Mouse (Mus musculus): ENCODE measurements around the gene Tmc3. TPM values are rescaled to one million over a fixed set of nuclear protein-coding genes. Genes with fewer than 3 reads are reported as not detected.

Gene Tmc3
- polyA plus RNA-seq, 1 experiment from 2014 or later = 0.16 TPM

DNA sequence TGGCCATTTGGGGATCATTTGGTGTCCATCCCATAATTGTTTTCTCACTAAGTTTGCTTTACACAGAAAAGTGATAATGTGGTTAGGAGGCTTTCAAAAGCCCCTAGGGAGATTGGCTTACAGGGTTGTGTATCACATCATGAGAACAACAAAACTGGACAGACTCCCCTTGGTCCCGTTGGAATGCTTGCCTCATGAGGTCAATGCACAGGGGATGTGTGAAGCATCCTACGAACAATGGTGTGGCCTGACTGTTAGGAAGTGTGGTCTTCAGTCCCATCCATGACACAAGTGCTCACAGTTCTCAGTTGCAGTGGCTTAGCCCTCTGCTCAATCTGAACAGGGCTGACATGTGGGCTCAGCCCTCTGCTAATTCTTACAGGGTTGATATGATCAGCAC, 12.3 kb upstream of the Tmc3 start:
- Histone ChIP-seq H3K9ac (ENCODE audit: low read depth, low read length) (no peak overlapping the region), H3K36me3 (ENCODE audit: control insufficient read depth, insufficient read depth, low read length) (no peaks in the 10 kb centered on the region), H3K4me3 (ENCODE audit: low read depth, low read length) (no peak overlapping the region), H3K27ac (ENCODE audit: low read length) (no peak overlapping the region), H3K27me3 (ENCODE audit: control insufficient read depth, insufficient read depth, low read depth, low read length) (no peaks in the 10 kb centered on the region), H3K4me1 (ENCODE audit: control insufficient read depth, insufficient read depth, low read length) (no peaks in the 10 kb centered on the region), H3K4me2 (ENCODE audit: low read length) (no peak overlapping the region), H3K9me3 (replicated peaks; ENCODE audit: control insufficient read depth, low read length, poor library complexity, severe bottlenecking) (no peaks in the 10 kb centered on the region)
- WGBS = 81% methylated on average over 2 of the region's 2 CpGs
- no peak for ATAC-seq

DNA sequence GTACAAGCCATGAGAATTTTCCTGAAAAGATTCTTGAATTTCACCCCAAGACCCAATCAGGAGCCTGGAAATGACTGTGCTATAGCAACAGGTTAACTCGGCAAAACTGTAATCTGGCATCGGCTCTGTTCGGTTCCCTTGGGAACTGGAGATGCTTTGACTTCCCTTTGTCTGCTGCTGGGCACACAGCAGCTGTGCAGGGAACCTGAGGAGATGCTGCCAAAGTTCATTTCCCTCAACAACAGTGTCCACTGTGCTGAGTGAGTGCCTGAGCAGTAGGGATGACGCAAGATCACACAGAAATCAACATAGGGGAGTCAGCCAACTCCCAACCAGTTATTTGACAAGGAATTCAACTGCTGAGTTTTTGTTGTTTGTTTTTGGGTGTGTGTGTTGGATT, 3.8 kb upstream of the Tmc3 start:
- Histone ChIP-seq H3K27ac (ENCODE audit: low read length) (no peak overlapping the region), H3K36me3 (ENCODE audit: control insufficient read depth, insufficient read depth, low read length) (no peaks in the 10 kb centered on the region), H3K27me3 (ENCODE audit: control insufficient read depth, insufficient read depth, low read depth, low read length) (no peaks in the 10 kb centered on the region), H3K9me3 (replicated peaks; ENCODE audit: control insufficient read depth, low read length, poor library complexity, severe bottlenecking) (no peaks in the 10 kb centered on the region), H3K4me2 (ENCODE audit: low read length) (no peak overlapping the region), H3K4me1 (ENCODE audit: control insufficient read depth, insufficient read depth, low read length) (0 out of 2 replicates have a peak, but pooled peaks cover 5% of the 10 kb centered on the region), H3K4me3 (ENCODE audit: low read depth, low read length) (no peak overlapping the region), H3K9ac (ENCODE audit: low read depth, low read length) (no peak overlapping the region)
- WGBS = 31% methylated on average over 4 of the region's 4 CpGs
- peak; percentile 77 for ATAC-seq

DNA sequence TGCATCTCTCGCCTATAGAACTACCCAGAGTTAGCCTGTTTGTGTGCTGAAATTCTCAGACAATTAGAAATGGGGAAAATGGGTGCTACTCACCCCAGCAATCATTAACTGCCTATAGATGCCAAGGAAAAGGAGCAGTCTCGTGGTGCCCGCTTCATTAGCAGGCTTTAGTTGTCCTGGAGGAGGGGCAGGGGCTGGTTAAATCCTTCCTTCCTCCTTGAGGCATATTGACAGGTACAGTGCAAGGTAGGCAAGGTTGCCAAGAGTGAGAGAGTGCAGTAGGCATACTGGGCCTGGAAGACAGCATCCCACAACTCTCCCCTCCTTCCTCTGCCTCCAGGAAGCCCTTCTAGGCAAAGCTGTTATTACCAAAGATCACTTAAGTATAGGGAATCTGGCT, 9.3 kb downstream of the Tmc3 start:
- Histone ChIP-seq H3K27me3 (ENCODE audit: control insufficient read depth, insufficient read depth, low read depth, low read length) (no peaks in the 10 kb centered on the region), H3K4me3 (ENCODE audit: low read depth, low read length) (no peak overlapping the region), H3K4me2 (ENCODE audit: low read length) (no peak overlapping the region), H3K4me1 (ENCODE audit: control insufficient read depth, insufficient read depth, low read length) (no peaks in the 10 kb centered on the region), H3K9ac (ENCODE audit: low read depth, low read length) (no peak overlapping the region), H3K36me3 (ENCODE audit: control insufficient read depth, insufficient read depth, low read length) (no peaks in the 10 kb centered on the region), H3K9me3 (replicated peaks; ENCODE audit: control insufficient read depth, low read length, poor library complexity, severe bottlenecking) (no peaks in the 10 kb centered on the region), H3K27ac (ENCODE audit: low read length) (no peak overlapping the region)
- ATAC-seq = no peak
- 76% methylated on average over 3 of the region's 3 CpGs for WGBS

DNA sequence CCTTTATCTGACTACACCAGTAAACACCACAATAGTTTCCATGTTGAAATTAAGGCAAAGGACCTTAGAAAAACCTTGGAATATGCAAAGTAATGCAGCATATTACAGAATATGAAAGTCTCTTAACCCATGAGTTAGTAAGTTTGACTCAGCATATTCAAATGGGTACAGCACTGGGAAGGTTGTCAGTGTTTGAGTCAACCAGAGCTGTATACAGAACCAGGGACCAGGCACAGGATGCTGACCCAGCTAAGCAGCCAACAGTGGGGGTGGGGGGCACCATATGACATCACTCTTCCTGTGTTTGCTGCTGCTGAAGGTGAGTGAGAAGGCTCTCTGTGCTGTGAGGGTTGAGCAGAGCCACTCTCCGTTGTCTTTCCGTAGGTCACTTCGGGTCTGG, 12.3 kb downstream of the Tmc3 start:
- H3K4me2 ChIP-seq (ENCODE audit: low read length) = no peak overlapping the region
- 98% methylated on average over 3 of the region's 3 CpGs for WGBS

DNA sequence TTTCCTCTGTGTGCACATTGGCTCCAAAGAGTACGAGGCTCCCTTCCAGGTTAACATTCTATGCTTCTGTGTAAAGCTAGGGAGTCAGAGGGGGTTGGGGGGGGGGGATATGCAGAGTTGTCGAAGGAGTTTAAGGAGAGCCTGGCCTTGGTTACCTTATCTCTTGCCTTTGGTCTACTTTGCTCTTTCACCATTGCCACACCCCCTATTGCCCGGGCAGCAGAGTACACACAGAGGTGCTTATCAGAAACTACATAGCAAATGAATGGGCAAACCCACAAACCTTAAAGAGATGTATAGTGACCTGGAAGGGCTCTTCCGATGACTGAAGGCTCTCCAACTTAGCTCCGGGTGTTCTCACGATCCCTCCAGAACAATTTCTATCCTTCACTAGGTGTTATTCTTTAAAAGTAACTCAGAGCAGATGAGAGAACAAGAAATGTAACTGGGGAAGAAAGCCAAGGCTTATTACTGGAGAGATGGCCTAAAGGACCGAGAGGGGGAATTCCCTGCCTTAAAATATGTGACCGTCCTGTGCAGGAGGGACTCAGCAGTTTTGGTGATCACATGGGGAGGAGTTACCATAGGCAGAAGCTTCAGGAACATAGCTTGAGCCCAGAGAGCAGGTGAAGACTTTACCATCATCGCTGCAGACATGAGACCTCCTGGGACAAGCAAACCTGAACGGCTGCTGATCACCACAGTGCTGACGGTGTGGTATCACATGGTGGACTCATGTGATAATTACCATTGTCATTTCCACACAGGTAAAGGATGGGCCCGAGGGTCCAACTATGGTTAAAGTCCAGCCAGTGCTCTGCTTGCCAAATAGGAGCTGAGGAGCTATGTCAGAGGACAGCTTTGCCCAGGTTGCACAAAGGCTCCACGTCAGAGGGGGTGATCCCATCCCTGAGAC, 14.5 kb downstream of the Tmc3 start:
- no peak overlapping the region for H3K4me3 ChIP-seq (ENCODE audit: low read depth, low read length)
- no peak overlapping the region for H3K27ac ChIP-seq (ENCODE audit: low read length)
- no peaks in the 10 kb centered on the region for H3K27me3 ChIP-seq (ENCODE audit: control insufficient read depth, insufficient read depth, low read depth, low read length)
- no peaks in the 10 kb centered on the region for H3K4me1 ChIP-seq (ENCODE audit: control insufficient read depth, insufficient read depth, low read length)
- 89% methylated on average over 13 of the region's 13 CpGs for WGBS
- no peaks in the 10 kb centered on the region for H3K9me3 ChIP-seq (replicated peaks; ENCODE audit: control insufficient read depth, low read length, poor library complexity, severe bottlenecking)
- H3K9ac ChIP-seq (ENCODE audit: low read depth, low read length) = no peak overlapping the region
- no peak overlapping the region for H3K4me2 ChIP-seq (ENCODE audit: low read length)
- ATAC-seq = no peak
- no peaks in the 10 kb centered on the region for H3K36me3 ChIP-seq (ENCODE audit: control insufficient read depth, insufficient read depth, low read length)

More for the DNA sequence above, 12.3 kb downstream of the Tmc3 start:
- Histone ChIP-seq H3K27me3 (ENCODE audit: control insufficient read depth, insufficient read depth, low read depth, low read length) (no peaks in the 10 kb centered on the region), H3K27ac (ENCODE audit: low read length) (no peak overlapping the region), H3K36me3 (ENCODE audit: control insufficient read depth, insufficient read depth, low read length) (no peaks in the 10 kb centered on the region), H3K9me3 (replicated peaks; ENCODE audit: control insufficient read depth, low read length, poor library complexity, severe bottlenecking) (no peaks in the 10 kb centered on the region), H3K4me3 (ENCODE audit: low read depth, low read length) (no peak overlapping the region), H3K4me1 (ENCODE audit: control insufficient read depth, insufficient read depth, low read length) (no peaks in the 10 kb centered on the region), H3K9ac (ENCODE audit: low read depth, low read length) (no peak overlapping the region)
- ATAC-seq = no peak

DNA sequence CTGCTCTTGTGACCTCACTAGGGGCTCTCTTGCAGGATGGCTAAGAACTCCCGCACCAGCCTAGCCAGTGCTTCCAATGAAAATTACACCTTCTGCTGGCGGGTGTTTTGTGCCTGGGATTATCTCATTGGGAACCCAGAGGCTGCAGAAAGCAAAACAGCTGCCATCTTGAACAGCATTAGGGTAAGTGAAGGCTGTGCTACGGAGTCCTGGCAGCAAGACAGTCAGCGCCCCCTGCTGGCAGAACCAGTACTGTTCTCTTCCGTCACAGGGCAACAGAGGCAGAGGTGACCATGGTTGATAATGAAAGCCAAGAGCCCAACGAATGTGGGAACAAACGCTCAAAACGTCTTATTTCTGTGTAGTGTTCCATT, 15.2 kb downstream of the Tmc3 start:
- Histone ChIP-seq H3K36me3 (ENCODE audit: control insufficient read depth, insufficient read depth, low read length) (no peaks in the 10 kb centered on the region), H3K9ac (ENCODE audit: low read depth, low read length) (no peak overlapping the region), H3K4me3 (ENCODE audit: low read depth, low read length) (no peak overlapping the region), H3K27me3 (ENCODE audit: control insufficient read depth, insufficient read depth, low read depth, low read length) (no peaks in the 10 kb centered on the region), H3K27ac (ENCODE audit: low read length) (no peak overlapping the region), H3K4me1 (ENCODE audit: control insufficient read depth, insufficient read depth, low read length) (no peaks in the 10 kb centered on the region), H3K9me3 (replicated peaks; ENCODE audit: control insufficient read depth, low read length, poor library complexity, severe bottlenecking) (no peaks in the 10 kb centered on the region), H3K4me2 (ENCODE audit: low read length) (no peak overlapping the region)
- 51% methylated on average over 8 of the region's 8 CpGs for WGBS
- no peak for ATAC-seq

DNA sequence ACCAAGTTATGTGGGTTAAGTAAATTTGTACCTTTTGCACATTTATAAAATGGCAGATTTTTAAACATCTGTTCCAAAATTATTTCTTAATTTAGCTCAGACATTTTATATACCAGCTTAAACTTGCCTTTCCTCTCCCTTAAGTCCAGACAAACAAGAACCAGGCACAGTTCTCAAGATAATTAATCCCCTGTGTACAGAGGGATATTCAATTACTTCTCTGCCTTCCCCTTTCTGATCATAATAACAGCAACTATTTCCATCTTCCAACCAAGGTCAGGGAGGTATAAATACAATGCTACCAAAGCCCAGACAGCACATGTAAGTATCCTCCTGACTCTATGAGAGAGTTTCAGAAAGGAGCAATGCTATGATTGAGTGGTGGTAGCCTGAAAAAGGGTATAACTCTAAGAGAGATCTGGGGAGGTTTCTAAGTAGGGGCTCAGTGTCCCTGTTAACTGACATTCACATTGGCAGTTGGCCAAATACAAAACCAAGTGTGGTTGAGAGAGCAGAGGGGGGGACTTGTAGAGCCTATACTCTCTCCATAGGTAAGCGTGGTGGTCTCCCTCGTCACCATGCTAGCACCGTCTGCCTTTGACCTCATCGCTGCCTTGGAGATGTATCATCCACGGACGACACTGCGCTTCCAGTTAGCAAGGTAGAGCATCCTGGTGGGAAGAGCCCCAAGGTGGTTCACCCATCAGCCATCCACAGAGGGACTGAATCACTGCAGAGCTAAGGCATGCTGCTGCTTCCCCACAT, 19.6 kb downstream of the Tmc3 start:
- H3K4me2 ChIP-seq (ENCODE audit: low read length) = no peak overlapping the region
- no peaks in the 10 kb centered on the region for H3K4me1 ChIP-seq (ENCODE audit: control insufficient read depth, insufficient read depth, low read length)
- no peak overlapping the region for H3K9ac ChIP-seq (ENCODE audit: low read depth, low read length)
- H3K27ac ChIP-seq (ENCODE audit: low read length) = no peak overlapping the region
- H3K4me3 ChIP-seq (ENCODE audit: low read depth, low read length) = no peak overlapping the region
- no peaks in the 10 kb centered on the region for H3K36me3 ChIP-seq (ENCODE audit: control insufficient read depth, insufficient read depth, low read length)
- H3K9me3 ChIP-seq (replicated peaks; ENCODE audit: control insufficient read depth, low read length, poor library complexity, severe bottlenecking) = no peaks in the 10 kb centered on the region
- no peaks in the 10 kb centered on the region for H3K27me3 ChIP-seq (ENCODE audit: control insufficient read depth, insufficient read depth, low read depth, low read length)
- ATAC-seq = no peak
- WGBS = 91% methylated on average over 7 of the region's 7 CpGs

DNA sequence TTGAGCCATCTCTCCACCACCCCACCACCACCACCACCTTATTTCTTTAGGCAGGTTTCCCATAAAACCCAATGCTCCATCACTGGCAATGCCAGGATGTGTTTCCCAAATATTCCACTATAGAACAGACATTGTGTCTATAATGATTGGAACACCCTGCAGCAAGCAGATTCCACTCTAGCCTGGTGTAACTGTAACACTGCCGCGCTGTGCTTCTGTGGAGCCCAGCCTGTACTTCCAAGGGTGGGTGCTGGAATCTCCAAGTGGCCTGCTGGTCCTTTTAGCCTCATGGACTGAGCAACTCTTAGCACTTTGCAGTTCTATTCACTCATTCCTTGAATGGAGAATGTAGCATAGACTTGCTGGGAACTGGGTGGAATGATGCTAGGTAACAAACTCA, 22.1 kb downstream of the Tmc3 start:
- Histone ChIP-seq H3K27me3 (ENCODE audit: control insufficient read depth, insufficient read depth, low read depth, low read length) (no peaks in the 10 kb centered on the region), H3K9ac (ENCODE audit: low read depth, low read length) (no peak overlapping the region), H3K4me1 (ENCODE audit: control insufficient read depth, insufficient read depth, low read length) (no peaks in the 10 kb centered on the region), H3K36me3 (ENCODE audit: control insufficient read depth, insufficient read depth, low read length) (no peaks in the 10 kb centered on the region), H3K9me3 (replicated peaks; ENCODE audit: control insufficient read depth, low read length, poor library complexity, severe bottlenecking) (no peaks in the 10 kb centered on the region), H3K4me2 (ENCODE audit: low read length) (no peak overlapping the region), H3K27ac (ENCODE audit: low read length) (no peak overlapping the region), H3K4me3 (ENCODE audit: low read depth, low read length) (no peak overlapping the region)
- no peak for ATAC-seq
- 98% methylated on average over 2 of the region's 2 CpGs for WGBS

DNA sequence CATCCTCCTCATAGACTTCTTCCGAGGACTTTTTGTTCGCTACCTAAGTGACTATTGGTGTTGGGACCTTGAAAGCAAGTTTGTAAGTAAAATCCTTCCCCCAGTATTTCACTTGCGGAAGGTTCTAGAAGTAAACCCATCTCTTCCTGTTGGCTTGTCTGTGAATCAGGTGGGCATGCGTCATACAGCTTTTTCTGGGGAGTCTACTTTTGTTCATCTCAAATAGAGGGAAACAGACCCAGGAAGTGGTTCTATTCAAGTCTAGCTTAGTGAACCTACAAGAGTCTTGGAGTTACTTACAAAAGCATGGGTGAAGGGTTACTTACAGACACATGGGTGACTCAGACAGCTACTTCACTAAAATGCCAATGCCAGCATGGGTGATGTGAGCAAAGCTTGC, 25.2 kb downstream of the Tmc3 start:
- Histone ChIP-seq H3K9me3 (replicated peaks; ENCODE audit: control insufficient read depth, low read length, poor library complexity, severe bottlenecking) (no peaks in the 10 kb centered on the region), H3K27me3 (ENCODE audit: control insufficient read depth, insufficient read depth, low read depth, low read length) (no peaks in the 10 kb centered on the region), H3K27ac (ENCODE audit: low read length) (no peak overlapping the region), H3K4me1 (ENCODE audit: control insufficient read depth, insufficient read depth, low read length) (no peaks in the 10 kb centered on the region), H3K36me3 (ENCODE audit: control insufficient read depth, insufficient read depth, low read length) (no peaks in the 10 kb centered on the region), H3K4me3 (ENCODE audit: low read depth, low read length) (no peak overlapping the region), H3K9ac (ENCODE audit: low read depth, low read length) (no peak overlapping the region), H3K4me2 (ENCODE audit: low read length) (no peak overlapping the region)
- ATAC-seq = no peak
- 97% methylated on average over 4 of the region's 4 CpGs for WGBS
